Mouse (Mus musculus) ES-CJ7 (cell line): ENCODE results near the gene Cadm2.
A peak's percentile ranks its signal among the peaks of the same experiment; 100 is the strongest.

Source experiments
- DNase-seq: peaks from one replicate; pipeline ENCODE4 v3.0.0; 2011; ENCODE audit warnings: low read depth, low spot score

Gene Cadm2

DNA sequence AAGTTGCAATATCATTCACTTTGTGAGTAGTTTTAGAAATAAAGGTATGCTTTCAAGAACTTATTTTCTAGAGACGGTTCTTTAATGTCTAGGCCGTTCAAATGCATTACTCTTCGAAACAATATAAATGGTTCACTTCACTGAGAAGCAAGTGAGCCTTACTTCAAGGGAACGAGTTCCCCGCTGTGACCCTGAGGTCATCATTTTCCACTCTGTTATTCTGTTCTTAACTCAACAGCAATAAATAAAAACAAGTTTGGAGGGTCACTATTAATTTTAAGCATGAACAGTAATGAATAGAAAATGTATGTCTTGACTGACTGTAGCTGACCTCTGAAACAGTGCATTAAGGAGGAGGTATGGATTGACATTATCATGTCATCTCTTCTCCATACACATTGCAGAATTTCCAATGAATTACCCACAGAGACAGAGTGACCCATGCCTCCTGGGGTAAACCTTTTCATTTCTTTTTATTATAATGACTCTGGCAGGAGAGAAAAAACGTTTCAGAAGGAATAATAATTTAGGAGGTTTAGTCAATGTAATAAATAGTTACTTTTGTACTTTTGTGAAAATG lies 458.4 kb downstream of the Cadm2 start:
- no peak for DNase-seq

DNA sequence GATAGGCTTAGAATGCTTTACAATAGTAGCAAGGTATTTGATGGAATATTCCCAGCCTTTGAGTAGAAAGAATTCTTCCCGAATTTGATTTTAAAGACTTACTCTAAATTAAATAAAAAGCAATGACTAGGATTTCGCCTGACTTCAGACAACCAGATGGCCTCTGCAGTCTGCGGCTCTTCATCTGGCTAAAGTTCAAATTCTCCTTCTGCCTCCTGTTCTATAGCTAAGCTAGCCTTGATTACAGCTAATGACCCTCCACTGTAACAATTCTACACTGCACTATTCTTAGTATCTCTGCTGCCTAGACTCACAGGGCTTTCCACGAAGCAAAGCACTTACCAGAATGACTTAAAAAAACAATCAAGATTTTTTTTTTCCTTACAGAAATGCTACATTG lies 495.9 kb downstream of the Cadm2 start:
- DNase-seq: no peak

DNA sequence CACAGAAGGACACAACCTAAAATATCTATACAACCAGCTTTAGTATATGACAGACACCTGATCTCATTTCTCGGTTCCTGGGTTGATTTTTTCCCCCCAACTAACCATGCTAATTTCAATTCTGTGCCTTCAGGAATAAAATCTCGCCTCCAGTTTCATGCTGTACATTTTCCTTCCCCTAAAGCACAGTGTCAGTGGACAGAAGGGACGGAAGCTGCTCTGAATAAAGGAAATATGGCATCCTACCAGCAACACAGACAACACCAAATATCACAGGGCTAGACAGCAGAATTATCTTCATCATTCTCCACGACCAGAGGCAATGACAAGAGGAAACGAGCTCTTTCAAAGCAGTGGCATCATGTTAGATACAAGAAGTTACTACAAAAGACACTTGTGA lies 498.2 kb downstream of the Cadm2 start:
- DNase-seq: no peak

DNA sequence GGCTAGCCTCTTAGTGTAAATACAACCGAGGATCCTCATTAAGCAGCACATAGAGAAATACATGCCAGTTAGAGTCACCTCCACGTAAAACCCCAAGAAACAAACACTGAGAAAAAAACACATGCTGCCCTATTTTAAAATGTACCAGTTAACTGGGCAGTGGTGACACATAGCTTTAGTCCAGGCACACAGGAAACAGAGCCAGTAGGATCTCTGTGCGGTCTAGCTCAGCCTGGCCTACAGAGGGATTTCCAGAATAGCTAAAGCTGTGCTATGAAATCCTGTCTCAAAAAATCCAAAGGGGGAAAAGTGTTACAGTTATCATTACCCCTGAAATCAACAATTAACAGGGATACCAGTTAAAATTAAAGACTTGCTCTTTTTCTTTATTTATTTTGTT lies 498.9 kb downstream of the Cadm2 start:
- no peak for DNase-seq

DNA sequence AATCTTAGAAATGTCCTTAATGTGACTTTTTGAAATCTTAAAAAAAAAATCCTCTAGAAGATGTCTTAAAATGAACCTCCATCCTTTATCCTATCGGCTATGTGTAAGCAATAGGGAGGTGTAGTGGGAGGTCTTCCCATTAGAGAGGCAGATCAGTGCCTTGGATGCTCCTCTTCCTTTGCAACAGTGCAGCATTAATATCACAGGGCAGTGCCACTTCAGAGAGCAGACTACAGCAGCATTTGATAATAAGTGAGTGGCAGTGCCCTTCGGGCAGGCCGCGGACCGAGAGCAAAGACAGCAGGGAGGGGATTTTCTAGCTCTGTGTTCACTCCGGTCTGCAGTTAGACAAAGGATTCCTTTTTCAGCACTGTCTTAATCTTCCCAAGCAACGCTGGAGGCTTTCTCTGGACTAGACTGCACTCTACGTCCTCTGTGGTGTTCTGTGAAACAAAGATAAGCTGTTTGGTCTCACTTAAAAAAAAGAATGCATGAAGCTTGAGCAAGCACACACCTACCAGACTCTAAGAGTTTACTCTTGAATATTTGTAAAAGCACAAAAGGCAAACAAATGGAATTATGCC lies 514.1 kb downstream of the Cadm2 start:
- DNase-seq: no peak

- no peak for DNase-seq
These were observed 524.0 kb downstream of the Cadm2 start for GRCm38 (mm10) chr16:67096706-67097105.

GRCm38 (mm10) chr16:67095916-67096315 lies 524.8 kb downstream of the Cadm2 start:
- no peak for DNase-seq

DNA sequence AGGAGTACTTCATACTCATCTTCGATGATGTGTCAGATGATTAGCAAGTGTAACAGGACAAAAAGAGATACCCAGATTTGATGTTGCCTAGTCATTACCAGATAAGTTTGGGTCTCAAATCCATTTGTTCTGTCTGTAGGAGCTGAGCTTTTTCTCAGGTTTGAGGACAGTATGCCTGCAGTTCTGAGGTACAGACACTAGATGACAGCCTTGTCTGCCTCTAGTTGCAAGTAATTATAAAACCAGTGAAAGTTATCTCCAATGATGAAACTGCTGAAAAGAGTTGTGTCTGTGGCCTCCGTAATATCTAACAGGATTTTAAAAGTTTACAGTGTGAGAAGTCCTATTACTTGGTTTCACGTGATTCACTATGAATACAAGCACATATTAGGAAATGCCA lies 531.0 kb downstream of the Cadm2 start:
- DNase-seq: peak; percentile 41

DNA sequence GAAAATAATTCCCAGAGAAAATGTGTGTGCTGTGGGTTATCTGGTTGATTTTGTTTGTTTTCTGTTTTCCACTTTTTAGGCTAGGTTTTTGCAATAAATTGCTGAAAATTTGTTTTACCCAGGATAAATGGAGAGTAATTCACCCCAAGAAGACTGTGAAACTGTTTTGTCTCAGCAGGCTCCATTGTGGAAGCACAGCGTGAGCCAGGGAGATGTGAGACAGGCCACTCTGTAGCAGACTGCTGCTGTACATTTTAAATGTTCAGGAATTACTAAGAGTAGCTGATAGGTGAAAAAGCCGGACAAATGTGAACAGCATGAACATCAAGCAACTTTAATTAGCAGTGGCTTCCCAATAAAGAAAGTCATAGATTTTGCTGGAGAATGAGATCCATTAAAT lies 541.4 kb downstream of the Cadm2 start:
- DNase-seq: no peak

DNA sequence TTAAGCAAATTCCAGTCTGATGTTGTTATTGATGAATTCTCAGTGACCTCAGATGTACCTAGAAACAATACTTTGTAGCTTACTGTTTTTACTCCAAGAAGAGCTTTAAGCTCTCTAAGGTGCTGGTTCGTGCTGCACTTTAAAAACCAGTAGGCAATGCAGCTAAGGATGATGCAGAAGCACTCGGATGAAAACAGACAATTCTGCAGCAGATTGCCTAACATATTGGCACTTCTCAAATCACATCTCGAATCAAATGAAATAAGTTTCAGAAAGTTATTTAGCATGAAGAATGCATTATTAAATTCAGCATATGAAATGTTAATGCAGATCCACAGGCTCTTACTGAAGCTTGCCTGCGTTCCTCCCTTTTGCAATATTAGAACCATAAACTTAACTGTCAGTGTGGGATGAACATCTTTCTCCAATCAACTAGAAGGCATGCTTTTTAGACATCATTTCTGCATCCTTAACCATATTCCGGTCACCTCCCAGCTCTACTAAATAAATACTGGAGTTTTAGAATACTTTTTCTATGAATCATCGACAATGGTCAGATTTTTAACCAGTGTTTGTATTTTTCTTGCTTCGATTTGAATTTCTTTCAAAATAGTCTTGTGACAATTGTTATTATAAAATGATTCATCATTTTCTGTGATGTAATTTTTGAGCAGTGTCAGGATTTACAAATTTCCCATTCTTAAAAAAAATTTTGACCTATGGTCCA lies 544.4 kb downstream of the Cadm2 start:
- no peak for DNase-seq

DNA sequence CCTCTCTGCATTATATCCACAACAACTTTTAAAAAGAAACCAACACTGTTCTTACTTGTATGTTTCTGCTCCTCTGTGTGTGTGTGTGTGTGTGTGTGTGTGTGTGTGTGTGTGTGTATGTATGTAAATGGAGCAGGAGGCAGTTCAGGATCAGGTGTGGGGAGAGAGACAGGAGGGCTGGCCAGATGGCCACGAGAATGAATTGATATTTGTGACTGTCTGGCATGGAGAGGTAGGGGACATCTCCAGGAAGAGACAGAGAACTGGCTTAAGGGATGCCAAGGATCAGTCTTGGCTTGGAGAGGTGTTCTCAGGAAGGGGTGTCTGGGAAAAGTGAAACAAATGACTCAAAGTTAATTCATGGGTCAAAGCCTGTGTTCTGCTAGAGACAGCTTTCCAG lies 552.2 kb downstream of the Cadm2 start:
- no peak for DNase-seq

DNA sequence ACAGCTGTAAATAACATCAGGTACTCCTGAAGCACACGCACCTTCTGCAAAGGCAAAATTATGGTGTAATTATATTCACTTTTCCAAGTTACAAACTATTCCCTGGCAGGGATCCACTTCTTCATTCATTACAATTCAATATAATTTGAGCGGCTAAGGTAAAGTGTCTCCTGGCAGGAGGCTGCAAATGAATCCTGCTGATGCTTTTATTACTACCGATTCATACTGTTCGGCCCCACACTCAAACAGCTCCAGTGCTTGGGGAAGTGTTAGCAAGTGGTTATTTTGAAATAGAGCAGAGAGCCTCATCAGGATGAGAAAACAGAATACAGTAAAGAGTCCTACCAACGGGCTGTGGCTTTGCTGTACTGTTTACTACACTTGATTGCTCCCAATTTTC lies 589.8 kb downstream of the Cadm2 start:
- no peak for DNase-seq

GRCm38 (mm10) chr16:67019856-67020255 lies 600.9 kb downstream of the Cadm2 start:
- DNase-seq: no peak

- no peak for DNase-seq
These were observed 603.0 kb downstream of the Cadm2 start for GRCm38 (mm10) chr16:67017710-67018109.

GRCm38 (mm10) chr16:67003161-67003560 lies 617.5 kb downstream of the Cadm2 start:
- no peak for DNase-seq

- no peak for DNase-seq
These were observed 619.0 kb downstream of the Cadm2 start for GRCm38 (mm10) chr16:67001707-67002106.

- no peak for DNase-seq
These were observed 623.2 kb downstream of the Cadm2 start for GRCm38 (mm10) chr16:66997461-66997860.

- DNase-seq: no peak
These were observed 633.0 kb downstream of the Cadm2 start for GRCm38 (mm10) chr16:66987741-66988140.

DNA sequence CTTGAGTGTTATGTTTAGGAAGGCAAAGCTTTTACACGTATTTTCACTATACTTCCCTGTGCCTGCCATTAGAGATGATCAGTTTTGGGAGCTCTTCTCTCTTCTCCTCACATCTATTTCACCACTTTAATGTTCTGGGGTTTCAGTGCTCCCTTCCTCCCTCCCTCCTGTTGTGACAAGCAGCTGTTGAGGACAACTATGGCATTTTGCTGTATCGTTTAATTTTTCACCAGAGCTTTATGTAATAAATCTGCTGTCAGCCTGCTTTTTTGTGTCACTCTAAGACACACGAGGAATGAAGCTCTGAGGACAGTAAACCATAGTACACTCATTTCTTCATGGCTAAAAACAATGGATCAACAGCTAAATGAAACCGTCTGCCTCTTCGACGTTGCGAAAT lies 633.8 kb downstream of the Cadm2 start:
- no peak for DNase-seq

DNA sequence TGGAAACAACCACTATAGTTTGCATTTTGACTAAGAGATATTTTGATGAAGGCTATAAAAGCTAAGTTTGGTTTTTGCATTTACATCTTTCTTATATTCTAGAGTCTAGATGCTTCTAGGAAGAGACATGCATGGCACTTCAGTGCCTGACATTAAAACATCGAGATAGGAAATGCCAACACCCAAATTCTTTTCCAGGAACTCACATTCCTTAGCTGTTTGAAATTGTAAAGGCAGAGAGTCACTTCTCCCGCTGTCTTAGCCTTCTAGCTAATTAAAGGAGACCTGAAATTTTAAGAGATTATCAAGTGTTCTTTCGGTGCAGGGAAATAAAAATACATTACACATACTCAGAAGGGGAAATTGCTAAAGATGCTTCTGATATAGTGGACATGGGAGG lies 649.8 kb downstream of the Cadm2 start:
- no peak for DNase-seq

DNA sequence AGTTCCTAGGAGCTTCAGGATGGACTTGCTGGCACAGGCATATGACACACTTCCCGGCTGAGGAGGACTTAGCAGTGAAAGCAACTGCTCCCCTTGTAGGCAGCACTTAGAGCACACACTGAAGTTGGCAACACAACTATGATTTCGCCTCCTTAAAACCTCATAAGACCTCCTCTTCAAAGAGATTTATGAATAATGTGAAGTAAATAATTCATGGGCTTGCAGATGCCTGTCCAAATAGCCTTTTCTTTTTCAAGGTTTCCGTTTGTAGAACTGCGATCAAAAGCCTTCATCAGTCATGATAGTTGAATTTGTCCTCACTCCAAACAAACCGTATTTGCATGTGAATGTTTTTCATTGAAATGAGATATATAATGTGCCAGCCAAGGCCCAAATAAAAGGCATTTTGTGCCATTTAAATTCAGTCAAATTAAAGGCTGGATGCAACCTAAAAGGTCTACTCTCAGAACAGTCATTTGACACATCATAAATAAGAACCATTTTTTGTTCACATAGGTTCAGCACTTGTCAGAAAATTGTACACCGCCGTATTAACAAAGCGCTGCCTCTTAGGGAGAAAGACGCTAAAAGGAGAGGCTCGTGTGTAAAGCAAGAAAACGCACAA lies 651.1 kb downstream of the Cadm2 start:
- DNase-seq: no peak

GRCm38 (mm10) chr16:66968336-66968735 lies 652.4 kb downstream of the Cadm2 start:
- DNase-seq: no peak

- no peak for DNase-seq
These were observed 653.0 kb downstream of the Cadm2 start for GRCm38 (mm10) chr16:66967686-66968085.
